Mouse (Mus musculus): ENCODE measurements around the gene Cited2. TPM values are rescaled to one million over a fixed set of nuclear protein-coding genes. Genes with fewer than 3 reads are reported as not detected.

Cited2 gene
- polyA plus RNA-seq, 1 experiment from 2014 or later: 16.9 TPM

- no peaks in the 10 kb centered on the region for H3K36me3 ChIP-seq
- no peaks in the 10 kb centered on the region for H3K27me3 ChIP-seq
- H3K4me1 ChIP-seq (replicated peaks): no peaks in the 10 kb centered on the region
- H3K4me3 ChIP-seq (replicated peaks): no peak overlapping the region
- WGBS (ENCODE audit: insufficient replicate concordance): 45% methylated on average over 7 of the region's 7 CpGs
- H3K27ac ChIP-seq: no peak overlapping the region
- DNase-seq: no peak
- H3K4me2 ChIP-seq: no peak overlapping the region
- ATAC-seq (ENCODE audit: low read depth): no peak
- H3K9ac ChIP-seq: no peak overlapping the region
- no peaks in the 10 kb centered on the region for H3K9me3 ChIP-seq (replicated peaks)
These were observed 25.4 kb upstream of the Cited2 start for GRCm38 (mm10) chr10:17697376-17698265.

GRCm38 (mm10) chr10:17705466-17705973 lies 17.5 kb upstream of the Cited2 start:
- no peaks in the 10 kb centered on the region for H3K36me3 ChIP-seq
- H3K9ac ChIP-seq: no peak overlapping the region
- no peaks in the 10 kb centered on the region for H3K27me3 ChIP-seq
- DNase-seq: no peak
- H3K9me3 ChIP-seq (replicated peaks): no peaks in the 10 kb centered on the region
- no peak overlapping the region for H3K4me2 ChIP-seq
- 45% methylated on average over 4 of the region's 4 CpGs for WGBS (ENCODE audit: insufficient replicate concordance)
- H3K4me3 ChIP-seq (replicated peaks): no peak overlapping the region
- 0 out of 2 replicates have a peak, but pooled peaks cover 3% of the 10 kb centered on the region for H3K4me1 ChIP-seq (replicated peaks)
- H3K27ac ChIP-seq: no peak overlapping the region
- no peak for ATAC-seq (ENCODE audit: low read depth)

DNA sequence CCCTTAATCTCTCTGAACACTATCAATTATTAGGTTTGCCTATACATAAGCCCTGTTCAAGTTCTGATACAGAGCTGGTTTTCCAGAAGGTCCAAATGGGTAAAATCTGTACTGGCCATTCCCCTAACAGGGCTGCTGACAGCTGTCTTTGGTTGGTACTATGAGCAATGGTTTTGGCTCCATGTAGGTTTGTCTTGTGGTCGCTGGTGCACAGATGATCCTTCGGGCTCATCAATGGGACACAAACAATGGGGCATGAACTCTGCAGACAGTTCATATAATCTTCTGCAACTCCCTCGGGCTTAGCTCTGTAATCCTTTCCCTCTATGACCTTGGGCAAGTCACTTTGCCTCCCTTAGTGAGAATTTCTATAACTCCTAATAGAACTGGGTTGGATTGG lies 12.3 kb upstream of the Cited2 start:
- no peak for ATAC-seq (ENCODE audit: low read depth)
- no peak overlapping the region for H3K4me2 ChIP-seq
- no peak overlapping the region for H3K9ac ChIP-seq

GRCm38 (mm10) chr10:17719009-17719570 lies 3.9 kb upstream of the Cited2 start:
- peak; percentile 65 for DNase-seq
- Histone ChIP-seq H3K27ac (0 out of 2 replicates have a peak overlapping the region, but pooled peaks have one; percentile 8), H3K9me3 (replicated peaks) (no peaks in the 10 kb centered on the region), H3K4me3 (replicated peaks) (no peak overlapping the region), H3K27me3 (no peaks in the 10 kb centered on the region), H3K4me2 (peak overlapping the region; percentile 3; the same call in 1 of the 2 replicates), H3K4me1 (replicated peaks) (peaks cover 46% of the 10 kb centered on the region), H3K9ac (no peak overlapping the region), H3K36me3 (0 out of 2 replicates have a peak, but pooled peaks cover 3% of the 10 kb centered on the region)
- ATAC-seq (ENCODE audit: low read depth): peak; percentile 25
- WGBS (ENCODE audit: insufficient replicate concordance): 19% methylated on average over 4 of the region's 4 CpGs

More for the DNA sequence above, 12.3 kb upstream of the Cited2 start:
- H3K4me1 ChIP-seq (replicated peaks): 0 out of 2 replicates have a peak, but pooled peaks cover 1% of the 10 kb centered on the region
- H3K9me3 ChIP-seq (replicated peaks): no peaks in the 10 kb centered on the region
- WGBS (ENCODE audit: insufficient replicate concordance): 71% methylated on average over 3 of the region's 3 CpGs
- no peak overlapping the region for H3K4me3 ChIP-seq (replicated peaks)
- no peak overlapping the region for H3K27ac ChIP-seq
- no peaks in the 10 kb centered on the region for H3K27me3 ChIP-seq
- no peaks in the 10 kb centered on the region for H3K36me3 ChIP-seq
- no peak for DNase-seq

- peaks cover 51% of the 10 kb centered on the region for H3K4me1 ChIP-seq (replicated peaks)
- no peaks in the 10 kb centered on the region for H3K9me3 ChIP-seq (replicated peaks)
- H3K4me3 ChIP-seq (replicated peaks): no peak overlapping the region
- no peaks in the 10 kb centered on the region for H3K27me3 ChIP-seq
- H3K36me3 ChIP-seq: 0 out of 2 replicates have a peak, but pooled peaks cover 6% of the 10 kb centered on the region
- no peak overlapping the region for H3K9ac ChIP-seq
- no peak for ATAC-seq (ENCODE audit: low read depth)
- no peak overlapping the region for H3K4me2 ChIP-seq
- WGBS (ENCODE audit: insufficient replicate concordance): 78% methylated on average over 5 of the region's 5 CpGs
- DNase-seq: no peak
- H3K27ac ChIP-seq: no peak overlapping the region
These were observed 3.4 kb upstream of the Cited2 start for GRCm38 (mm10) chr10:17719646-17720045.

- no peak for DNase-seq
These were observed 2.0 kb upstream of the Cited2 start for GRCm38 (mm10) chr10:17720891-17721601.

GRCm38 (mm10) chr10:17721602-17722121 lies 1.4 kb upstream of the Cited2 start:
- WGBS (ENCODE audit: insufficient replicate concordance): under 1% methylated on average over 21 of the region's 21 CpGs
- no peaks in the 10 kb centered on the region for H3K9me3 ChIP-seq (replicated peaks)
- peaks cover 68% of the 10 kb centered on the region for H3K4me1 ChIP-seq (replicated peaks)
- H3K9ac ChIP-seq: peak overlapping the region; percentile 82
- peak; percentile 36 for DNase-seq
- H3K4me2 ChIP-seq: peak overlapping the region; percentile 99
- peak overlapping the region; percentile 98 for H3K27ac ChIP-seq
- peak; percentile 19 for ATAC-seq (ENCODE audit: low read depth)
- peaks cover 9% of the 10 kb centered on the region; the same call in 1 of the 2 replicates for H3K36me3 ChIP-seq
- peak overlapping the region; percentile 90 for H3K4me3 ChIP-seq (replicated peaks)
- H3K27me3 ChIP-seq: no peaks in the 10 kb centered on the region

More at GRCm38 (mm10) chr10:17720891-17721601, 2.0 kb upstream of the Cited2 start:
- no peaks in the 10 kb centered on the region for H3K9me3 ChIP-seq (replicated peaks)
- peak overlapping the region; percentile 90 for H3K4me3 ChIP-seq (replicated peaks)
- 32% methylated on average over 8 of the region's 8 CpGs for WGBS (ENCODE audit: insufficient replicate concordance)
- ATAC-seq (ENCODE audit: low read depth): no peak
- peak overlapping the region; percentile 82 for H3K9ac ChIP-seq
- peak overlapping the region; percentile 98 for H3K27ac ChIP-seq
- peaks cover 62% of the 10 kb centered on the region for H3K4me1 ChIP-seq (replicated peaks)
- H3K27me3 ChIP-seq: no peaks in the 10 kb centered on the region
- H3K4me2 ChIP-seq: peak overlapping the region; percentile 99
- H3K36me3 ChIP-seq: peaks cover 9% of the 10 kb centered on the region; the same call in 1 of the 2 replicates

DNA sequence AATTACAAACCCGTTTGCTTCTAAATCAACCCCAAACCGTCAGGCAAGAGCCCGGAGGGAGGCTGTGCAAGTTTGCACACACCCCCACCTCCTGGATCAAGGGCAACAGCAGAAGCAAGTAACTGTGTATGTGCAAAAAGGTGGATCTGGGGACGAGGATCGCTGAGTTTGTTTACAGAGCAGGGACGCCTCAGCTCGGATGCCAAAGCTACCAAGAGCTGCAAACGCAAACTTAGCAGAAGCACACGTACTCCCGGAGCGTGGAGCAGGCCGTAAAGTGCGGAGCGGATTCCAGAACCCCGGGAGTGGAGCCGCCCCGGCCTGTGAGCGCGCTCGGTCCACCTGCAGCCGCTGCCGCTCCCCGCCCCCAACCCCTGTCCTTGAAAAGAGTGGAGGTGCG lies 860 bp upstream of the Cited2 start:
- peaks cover 73% of the 10 kb centered on the region for H3K4me1 ChIP-seq (replicated peaks)
- H3K4me2 ChIP-seq: peak overlapping the region; percentile 99
- H3K27me3 ChIP-seq: no peaks in the 10 kb centered on the region
- peak overlapping the region; percentile 82 for H3K9ac ChIP-seq
- peak; percentile 77 for ATAC-seq (ENCODE audit: low read depth)
- no peaks in the 10 kb centered on the region for H3K9me3 ChIP-seq (replicated peaks)
- peak; percentile 90 for DNase-seq
- peak overlapping the region; percentile 98 for H3K27ac ChIP-seq
- peaks cover 9% of the 10 kb centered on the region; the same call in 1 of the 2 replicates for H3K36me3 ChIP-seq
- WGBS (ENCODE audit: insufficient replicate concordance): under 1% methylated on average over 24 of the region's 24 CpGs
- peak overlapping the region; percentile 90 for H3K4me3 ChIP-seq (replicated peaks)

DNA sequence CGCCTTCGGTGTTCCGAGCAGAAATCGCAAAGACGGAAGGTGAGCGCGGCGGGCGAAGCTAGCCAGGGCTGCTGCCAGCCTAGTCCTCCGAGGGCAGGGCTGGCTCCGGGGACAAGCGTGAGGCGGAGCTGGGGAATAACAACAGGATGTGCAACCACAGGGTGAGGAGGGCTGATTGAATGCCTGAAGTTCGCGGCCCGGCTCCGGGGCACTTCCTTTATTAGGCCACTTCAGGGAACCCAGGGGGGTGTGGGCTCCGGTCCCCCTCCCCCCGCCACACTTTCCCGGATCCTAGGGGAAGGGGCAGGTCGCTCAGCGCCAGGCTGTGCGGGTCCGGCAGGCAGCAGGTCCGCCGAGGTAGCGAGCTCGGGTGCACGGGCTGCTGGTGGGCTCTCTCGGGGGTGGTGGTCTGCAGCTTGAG lies 413 bp downstream of the Cited2 start:
- H3K4me3 ChIP-seq (replicated peaks): peak overlapping the region; percentile 90
- ATAC-seq (ENCODE audit: low read depth): peak; percentile 60
- WGBS (ENCODE audit: insufficient replicate concordance): under 1% methylated on average over 30 of the region's 30 CpGs
- no peak for DNase-seq
- peak overlapping the region; percentile 99 for H3K4me2 ChIP-seq
- H3K27me3 ChIP-seq: no peaks in the 10 kb centered on the region
- H3K27ac ChIP-seq: peak overlapping the region; percentile 98
- no peaks in the 10 kb centered on the region for H3K9me3 ChIP-seq (replicated peaks)
- H3K9ac ChIP-seq: peak overlapping the region; percentile 92
- peaks cover 9% of the 10 kb centered on the region; the same call in 1 of the 2 replicates for H3K36me3 ChIP-seq
- peaks cover 77% of the 10 kb centered on the region for H3K4me1 ChIP-seq (replicated peaks)

- DNase-seq (peak; percentile 66), ATAC-seq (ENCODE audit: low read depth) (peak; percentile 11)
- Histone ChIP-seq H3K27me3 (no peaks in the 10 kb centered on the region), H3K9ac (peak overlapping the region; percentile 92), H3K4me3 (replicated peaks) (peak overlapping the region; percentile 90), H3K27ac (peak overlapping the region; percentile 98), H3K4me1 (replicated peaks) (peaks cover 75% of the 10 kb centered on the region), H3K9me3 (replicated peaks) (no peaks in the 10 kb centered on the region), H3K4me2 (peak overlapping the region; percentile 99), H3K36me3 (peaks cover 9% of the 10 kb centered on the region; the same call in 1 of the 2 replicates)
- WGBS (ENCODE audit: insufficient replicate concordance): under 1% methylated on average over 59 of the region's 65 CpGs
These were observed 1.1 kb downstream of the Cited2 start for GRCm38 (mm10) chr10:17723871-17724741.

Data from liver, embryonic 13.5 days (tissue).